Mouse (Mus musculus): ENCODE results near the gene Hlcs. TPM values are rescaled to one million over a fixed set of nuclear protein-coding genes. Genes with fewer than 3 reads are reported as not detected.

Gene Hlcs
- total RNA-seq, 2 experiments from 2014 or later, result 1.3 to 5.1 TPM

DNA sequence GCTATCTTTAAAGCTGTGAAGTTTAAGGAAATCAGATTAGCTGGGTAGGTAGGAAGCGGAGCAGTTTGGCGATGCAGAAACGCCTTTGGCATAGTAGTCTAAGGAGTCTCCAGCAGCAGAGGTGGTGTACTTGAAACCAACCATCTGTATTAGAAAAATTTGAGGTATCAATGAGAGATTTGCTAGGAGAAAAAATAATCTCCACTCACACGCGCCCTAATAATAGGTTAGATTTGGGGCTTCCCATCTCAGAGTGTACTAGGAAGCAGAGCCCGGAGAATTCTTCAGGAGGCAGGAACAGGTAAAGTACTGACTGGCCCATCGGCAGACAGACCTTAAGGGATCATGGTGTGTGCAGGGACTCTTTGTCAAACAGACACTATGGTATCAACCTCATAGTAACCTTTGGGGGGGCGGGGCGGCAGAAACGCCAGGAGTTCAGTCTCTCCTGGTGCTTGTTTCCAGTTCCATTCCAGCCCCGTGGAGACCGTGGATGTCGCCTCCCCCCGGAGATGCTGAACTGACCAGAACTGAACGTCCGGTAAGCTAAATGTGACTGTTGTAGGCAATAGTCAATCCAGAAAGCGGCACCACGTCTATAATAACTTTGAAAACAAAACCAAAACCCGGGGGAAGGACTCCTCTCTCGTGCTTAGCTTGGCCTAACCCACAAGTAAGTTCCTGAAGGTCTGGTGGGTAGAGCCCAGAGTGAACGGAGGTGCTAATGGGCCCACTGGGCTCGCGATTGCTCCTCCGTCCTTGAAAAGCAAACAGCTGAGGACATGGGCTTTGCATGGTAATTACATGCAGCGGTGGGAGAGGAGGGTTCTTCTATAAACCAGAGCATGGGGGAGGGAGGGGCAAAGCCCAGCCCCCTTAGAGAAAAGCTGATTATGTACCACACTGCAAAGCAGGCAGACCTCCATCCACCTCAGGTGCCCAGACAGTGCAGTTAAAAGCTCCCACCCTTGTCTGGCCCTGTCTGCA lies 15.8 kb upstream of the Hlcs start:
- ATAC-seq (replicated peaks; ENCODE audit: low FRiP score, poor library complexity, severe bottlenecking), result no peak

DNA sequence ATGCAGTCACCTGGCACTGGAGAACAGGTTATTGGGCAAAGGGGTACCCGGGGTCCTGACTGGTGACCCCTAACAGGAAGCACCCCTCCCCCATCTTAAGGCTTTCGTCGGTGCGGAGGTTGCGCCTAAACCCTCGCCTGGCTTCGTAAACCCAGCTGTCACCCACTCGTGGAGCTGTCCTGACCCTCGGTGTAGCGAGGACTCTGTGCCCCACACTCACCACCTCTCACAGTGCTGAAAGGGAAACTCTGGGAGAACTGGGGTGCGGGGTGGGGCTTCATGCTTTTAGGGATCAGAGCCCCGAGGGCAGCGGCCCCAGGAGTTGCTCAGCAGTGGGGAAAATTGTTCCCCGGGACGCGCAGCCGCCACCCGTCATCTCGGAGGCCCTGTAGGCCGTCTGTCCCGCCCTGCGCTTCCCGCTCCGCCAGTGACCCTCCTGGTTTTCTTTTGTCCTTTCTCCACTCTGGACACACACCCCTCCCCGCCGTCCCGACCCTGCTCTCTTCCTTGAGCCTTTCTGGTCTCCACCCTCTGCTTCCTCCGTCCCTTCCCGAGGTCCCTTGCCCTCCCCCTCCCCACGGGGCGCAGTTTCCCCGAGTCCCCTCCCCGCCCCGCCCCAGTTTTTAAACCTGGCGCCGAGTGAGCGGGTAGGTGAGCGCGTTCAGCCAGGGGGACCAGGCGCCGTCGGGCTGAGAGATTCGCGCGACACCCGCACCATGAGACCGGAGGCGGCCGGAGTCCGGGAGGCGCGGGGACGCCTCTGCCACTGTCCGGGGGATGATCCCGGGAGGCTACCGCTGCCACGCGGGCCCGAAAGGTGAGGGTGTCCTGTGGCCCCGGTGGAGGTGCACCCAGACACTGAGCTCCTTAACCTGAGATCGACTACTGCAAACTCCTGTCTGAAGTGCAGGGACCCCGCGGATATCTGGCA lies 14.7 kb upstream of the Hlcs start, which contains the start of gene Ripply3:
Gene Ripply3, plus strand, starts transcription at position 640 of the 931 bp plus-strand sequence.
- 0 out of 2 replicates have a peak, but pooled peaks have one; percentile 27 for ATAC-seq (replicated peaks; ENCODE audit: low FRiP score, poor library complexity, severe bottlenecking)

DNA sequence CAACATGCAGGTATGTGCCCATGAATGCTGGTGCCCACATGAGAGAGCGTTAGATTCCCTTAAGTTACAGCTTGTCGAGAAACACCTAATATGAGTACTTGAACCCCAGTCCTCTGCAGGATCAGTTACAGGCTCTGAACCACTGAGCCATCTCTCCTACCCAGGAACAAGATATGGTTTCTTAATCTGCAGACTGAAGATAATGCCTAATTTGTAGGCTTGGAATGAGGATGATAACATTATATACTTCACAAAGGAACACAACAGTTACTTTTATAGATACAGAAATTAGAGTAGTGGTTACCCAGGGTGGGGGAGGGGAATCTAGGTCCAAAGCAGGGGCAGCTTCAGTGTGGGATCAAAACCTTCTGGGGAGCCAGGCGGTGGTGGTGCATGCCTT lies 12.6 kb upstream of the Hlcs start:
- no peak for ATAC-seq (replicated peaks; ENCODE audit: low FRiP score, poor library complexity, severe bottlenecking)

DNA sequence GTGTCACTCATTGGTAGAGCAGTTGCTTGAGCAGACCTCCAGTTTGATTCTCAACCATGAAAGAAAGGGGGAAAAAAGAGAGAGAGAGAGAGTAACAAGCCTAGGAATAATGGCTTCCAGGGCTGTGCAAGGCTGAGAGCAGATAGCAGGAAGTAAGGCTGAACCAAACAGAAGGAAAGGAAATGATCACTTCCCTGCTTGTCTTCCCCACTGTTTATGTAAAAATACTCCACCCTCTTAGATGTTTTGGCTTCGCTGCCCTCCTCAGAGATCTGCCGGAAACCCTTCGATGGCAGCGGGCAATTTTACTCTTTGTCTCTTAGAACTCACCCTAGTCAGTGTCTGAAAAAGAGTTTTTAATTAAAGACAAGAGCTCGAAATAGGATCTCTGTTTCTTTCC lies 10.3 kb upstream of the Hlcs start:
- ATAC-seq (replicated peaks; ENCODE audit: low FRiP score, poor library complexity, severe bottlenecking), result no peak

DNA sequence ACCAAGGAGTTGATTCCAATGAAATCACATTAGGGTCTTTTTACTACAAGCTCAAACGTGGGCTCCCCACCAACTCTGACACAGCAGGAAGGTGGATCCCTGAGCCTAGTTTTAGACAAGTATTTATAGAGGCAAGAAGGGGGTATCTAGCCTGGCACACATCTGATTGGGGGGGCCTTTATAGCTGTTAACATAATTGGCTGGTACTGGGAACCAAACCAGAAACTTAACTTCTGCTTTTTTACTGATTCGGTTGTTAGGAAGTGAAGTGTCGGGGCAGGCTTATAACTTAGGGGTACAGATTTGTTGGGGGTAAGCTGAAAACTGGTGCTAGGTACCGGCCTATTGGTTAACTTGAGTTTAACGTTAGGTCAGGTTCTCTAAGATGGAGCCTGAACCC lies 6.9 kb upstream of the Hlcs start:
- ATAC-seq (replicated peaks; ENCODE audit: low FRiP score, poor library complexity, severe bottlenecking), result no peak

DNA sequence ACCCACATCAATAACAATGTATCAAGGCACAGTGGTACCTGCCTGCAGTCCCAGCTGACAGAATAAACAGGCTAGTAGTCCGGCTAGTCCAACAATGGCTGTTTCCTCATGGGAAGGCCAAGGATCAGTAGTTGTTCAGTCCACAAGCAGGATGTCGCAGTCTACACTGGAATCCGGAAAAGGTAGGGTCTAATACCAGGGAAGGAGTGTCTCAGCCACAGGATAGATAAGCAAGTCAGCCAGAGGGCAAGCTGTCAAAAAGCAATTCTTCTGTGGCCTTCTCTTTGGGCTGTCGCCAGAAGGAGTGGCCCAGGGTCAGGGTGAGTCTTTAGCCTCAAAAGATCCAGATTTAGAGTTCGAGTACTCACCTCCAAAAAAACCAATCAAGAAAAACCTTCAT lies 4.4 kb upstream of the Hlcs start:
- no peak for ATAC-seq (replicated peaks; ENCODE audit: low FRiP score, poor library complexity, severe bottlenecking)

DNA sequence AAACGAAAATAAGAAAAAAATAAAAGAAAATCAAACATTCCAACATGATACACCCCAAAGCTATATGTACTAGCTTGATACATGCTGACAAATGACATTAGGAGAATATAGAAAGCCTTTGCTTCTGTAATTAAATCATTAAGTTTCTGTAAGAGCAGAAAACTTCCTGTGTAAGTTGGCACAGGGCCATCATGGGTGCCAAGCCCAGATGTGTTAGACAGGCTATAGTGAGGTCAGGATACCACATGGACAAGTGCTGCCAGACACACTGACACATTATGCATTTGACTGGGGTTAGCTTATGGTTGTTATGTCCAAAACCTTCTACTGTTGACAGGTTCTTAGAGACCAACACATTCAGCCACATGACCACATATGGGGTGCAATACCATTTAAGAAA lies 1.8 kb upstream of the Hlcs start:
- ATAC-seq (replicated peaks; ENCODE audit: low FRiP score, poor library complexity, severe bottlenecking), result no peak

DNA sequence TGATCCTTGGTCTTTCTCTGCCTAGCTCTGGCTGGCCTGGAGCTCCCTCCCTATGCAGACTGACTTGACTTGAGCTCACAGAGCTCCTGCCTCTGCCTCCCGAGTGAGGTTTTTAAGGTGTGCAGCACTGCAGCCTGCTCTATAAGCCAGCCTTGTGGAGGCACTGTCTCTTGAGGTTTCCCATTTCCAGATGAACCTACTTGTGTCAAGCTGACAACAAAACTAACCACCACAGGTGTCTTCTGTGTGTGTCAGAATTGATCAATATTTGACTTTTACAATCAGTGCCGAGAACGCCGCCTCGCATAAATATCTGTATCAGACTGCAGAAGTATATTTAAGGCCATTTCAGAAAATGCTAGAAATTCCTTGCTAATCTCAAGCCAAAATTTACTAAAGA lies 1.3 kb upstream of the Hlcs start:
- ATAC-seq (replicated peaks; ENCODE audit: low FRiP score, poor library complexity, severe bottlenecking), result no peak

DNA sequence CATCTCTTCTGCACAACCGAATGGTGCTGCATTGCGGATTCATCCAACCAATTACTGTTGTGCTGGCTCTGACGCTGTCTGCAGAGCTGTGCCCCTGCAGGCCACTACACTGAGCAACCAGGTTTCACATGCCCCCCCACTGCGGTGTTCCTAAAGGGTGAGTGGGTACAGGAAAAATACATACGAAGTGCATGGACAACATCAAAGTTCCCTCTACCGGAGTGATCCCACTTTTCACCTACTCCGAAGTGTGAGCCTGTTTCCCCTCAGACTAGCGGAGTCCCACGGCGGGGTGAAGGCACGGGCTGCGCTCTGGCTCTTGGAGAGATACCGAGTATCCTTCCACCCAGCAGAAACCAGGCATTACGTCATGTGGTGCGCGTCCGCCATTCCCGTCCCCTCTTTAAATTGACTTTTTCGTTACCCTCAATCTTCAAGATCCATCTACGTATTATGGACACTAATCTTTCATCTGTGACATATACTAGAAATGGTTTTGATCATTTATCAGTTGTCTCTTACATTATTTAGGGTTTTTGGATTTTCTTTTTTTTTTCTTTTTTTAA lies 625 bp downstream of the Hlcs start:
- ATAC-seq (replicated peaks; ENCODE audit: low FRiP score, poor library complexity, severe bottlenecking), result peak; percentile 88

DNA sequence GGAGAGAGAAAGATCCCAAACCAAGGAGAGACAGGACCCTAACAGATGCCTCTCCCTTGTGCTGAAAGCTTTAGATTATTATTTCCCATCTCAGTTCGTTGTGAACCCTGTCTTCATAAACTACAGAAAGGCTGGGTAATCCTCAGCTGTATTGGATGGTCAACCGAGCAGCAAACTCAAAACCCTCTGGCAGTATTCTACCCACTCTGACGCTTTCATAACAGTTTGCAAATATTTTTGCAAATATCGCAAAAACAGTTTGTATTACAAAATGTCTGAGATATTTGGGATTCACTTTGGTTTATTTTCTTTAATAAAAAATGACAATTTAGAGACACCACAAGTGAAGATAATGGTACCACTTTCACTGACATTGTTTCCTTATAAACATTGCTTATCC lies 1.4 kb downstream of the Hlcs start:
- no peak for ATAC-seq (replicated peaks; ENCODE audit: low FRiP score, poor library complexity, severe bottlenecking)

DNA sequence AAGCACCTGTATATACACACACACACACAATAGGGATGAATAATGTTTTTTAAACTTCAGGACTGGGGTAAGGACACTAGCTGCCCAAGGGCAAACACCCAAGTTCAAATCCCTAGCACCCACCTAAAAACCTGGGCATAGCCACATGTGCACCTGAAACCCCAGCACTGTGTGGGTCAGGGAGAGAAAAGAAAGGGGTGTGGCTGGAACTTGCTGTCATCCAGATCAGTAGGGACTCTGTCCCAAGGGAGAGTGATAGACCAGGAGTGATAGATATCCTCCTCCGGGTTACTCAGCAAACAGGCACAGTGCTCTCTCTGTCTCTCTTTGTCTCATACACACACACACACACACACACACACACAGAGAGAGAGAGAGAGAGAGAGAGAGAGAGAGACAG lies 2.0 kb downstream of the Hlcs start:
- ATAC-seq (replicated peaks; ENCODE audit: low FRiP score, poor library complexity, severe bottlenecking), result no peak

DNA sequence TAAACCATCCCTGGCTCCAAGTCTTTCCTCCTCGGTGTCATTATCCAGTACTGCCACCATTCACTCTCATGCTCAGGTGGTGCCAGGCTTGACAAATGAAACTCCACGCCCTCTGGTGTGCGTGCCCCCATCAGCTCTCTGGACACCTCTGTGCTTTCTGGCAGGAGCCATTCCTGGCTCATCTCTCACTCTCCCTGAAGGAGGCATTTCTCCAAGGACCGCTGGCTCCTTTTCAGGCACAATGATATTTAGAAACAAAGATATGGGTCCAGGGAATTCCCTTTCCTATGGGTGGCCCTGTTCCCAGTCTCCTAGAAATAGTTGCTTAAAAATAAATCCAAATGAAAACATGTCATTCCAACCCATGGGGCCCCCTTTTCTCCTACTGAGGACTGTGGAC lies 4.3 kb downstream of the Hlcs start:
- no peak for ATAC-seq (replicated peaks; ENCODE audit: low FRiP score, poor library complexity, severe bottlenecking)

DNA sequence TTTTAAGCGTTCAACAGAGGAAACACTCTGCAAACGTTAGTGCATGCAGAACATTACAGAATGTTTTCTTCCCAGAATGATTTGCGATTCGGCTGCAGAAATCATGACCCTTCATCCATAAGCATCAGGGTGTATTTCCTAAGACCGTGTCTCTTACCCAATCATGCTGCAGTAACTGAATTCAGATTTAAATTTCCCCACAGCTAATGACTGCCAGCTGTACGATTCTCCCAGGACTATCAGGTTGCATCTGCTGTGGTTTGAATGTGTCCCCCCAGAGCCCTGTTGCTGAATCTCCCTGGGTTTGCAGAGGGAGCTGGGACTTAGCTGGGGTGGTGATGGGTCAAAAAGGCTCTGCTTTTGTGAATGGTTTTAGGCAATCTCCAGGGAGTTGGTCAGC lies 5.4 kb downstream of the Hlcs start:
- ATAC-seq (replicated peaks; ENCODE audit: low FRiP score, poor library complexity, severe bottlenecking), result no peak

DNA sequence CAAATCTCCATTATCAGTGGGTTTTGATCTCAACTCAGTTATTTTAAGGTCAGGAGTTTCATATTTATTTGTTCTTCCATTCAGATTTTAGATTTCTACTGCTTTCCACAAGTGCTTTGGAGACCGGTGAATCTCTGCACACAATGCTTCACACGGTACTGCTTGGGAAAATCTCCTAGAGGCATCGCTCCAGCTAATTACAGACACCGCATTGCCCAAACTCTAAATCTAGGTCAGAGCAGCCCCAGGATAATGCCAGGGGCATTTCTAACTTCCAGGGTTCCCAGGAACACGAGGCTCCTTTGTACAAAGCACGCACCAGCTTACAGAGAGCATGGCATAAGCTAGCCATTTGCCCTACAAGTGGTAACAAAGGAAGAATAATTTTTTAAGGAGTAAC lies 5.8 kb downstream of the Hlcs start:
- no peak for ATAC-seq (replicated peaks; ENCODE audit: low FRiP score, poor library complexity, severe bottlenecking)

DNA sequence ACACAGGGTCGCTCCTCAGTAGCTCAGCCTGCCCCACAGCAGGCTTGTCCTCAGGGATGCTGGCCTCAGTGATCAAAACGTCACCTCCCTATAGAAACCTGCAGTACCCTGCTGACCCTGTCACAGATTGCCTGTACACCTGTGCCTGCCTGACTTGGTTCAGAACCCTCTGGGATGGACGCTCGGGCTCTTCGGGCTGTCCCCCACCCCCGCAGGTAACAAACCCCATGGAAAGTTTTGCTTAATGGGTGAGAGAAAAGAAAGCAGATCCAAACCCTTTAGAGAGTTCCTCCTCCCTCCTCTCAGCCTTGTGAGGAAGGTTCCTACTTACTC lies 10.2 kb downstream of the Hlcs start:
- ATAC-seq (replicated peaks; ENCODE audit: low FRiP score, poor library complexity, severe bottlenecking), result 0 out of 2 replicates have a peak, but pooled peaks have one; percentile 14

DNA sequence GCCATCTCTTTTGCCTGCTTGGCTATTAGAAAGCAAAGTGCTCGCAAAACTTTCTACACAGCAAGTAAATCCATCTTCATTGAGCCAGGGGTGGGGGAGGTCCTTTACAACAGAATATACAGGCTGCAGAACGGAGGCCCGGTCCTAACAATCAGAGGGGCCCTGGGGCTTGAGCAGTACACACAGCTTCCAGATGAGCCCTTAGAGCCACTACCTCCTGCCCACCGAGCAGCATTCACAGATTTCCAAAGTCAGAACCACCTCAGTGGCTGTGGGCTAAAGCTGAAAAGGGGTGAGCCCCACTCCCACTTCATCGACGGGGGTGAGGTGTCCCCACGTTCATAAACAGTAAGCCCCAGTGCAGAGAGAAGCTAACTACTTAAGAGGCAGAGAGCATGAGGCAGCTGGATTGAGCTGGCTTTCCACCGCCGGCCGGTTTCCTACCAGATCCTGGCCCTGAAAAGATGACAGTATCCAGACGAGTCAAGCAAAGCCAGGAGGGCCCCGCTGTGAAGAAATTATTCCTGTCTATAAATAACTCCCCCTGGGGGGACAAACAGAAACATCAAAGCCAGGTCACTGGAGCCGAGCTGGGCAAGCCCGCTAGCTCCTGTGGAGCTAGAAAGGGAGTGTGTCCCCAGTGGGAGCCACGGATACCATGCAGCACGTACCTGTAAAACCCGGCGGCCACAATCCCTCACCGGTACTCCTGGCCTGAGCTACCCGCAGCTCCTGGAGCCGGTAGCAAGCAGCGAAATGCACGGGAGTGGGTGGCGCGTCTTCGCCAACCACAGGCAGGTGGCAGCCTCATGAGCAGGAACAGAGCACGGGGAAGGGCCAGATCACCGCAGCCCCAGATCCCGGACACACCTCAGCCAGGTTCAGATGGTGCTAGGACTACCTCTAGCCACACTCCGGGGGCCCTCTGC lies 10.8 kb downstream of the Hlcs start:
- ATAC-seq (replicated peaks; ENCODE audit: low FRiP score, poor library complexity, severe bottlenecking), result no peak

DNA sequence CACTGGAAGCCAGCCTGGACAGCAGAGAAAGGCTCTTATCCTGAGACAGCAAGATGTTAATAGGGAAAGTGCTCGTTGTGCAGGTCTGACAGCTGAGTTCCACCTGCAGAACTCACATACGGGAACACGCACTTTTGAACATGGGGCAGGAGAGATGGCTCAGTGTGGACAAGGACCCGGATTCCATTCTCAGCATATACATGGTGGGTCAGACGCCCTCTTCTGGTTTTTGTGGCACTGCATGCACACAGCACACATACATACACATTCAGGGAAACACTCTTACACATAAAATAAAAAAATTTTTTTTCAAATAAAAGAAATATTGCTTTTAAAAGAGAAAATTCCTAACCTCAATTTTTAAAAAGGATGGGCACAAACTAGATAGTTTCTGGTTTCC lies 11.7 kb downstream of the Hlcs start:
- no peak for ATAC-seq (replicated peaks; ENCODE audit: low FRiP score, poor library complexity, severe bottlenecking)

DNA sequence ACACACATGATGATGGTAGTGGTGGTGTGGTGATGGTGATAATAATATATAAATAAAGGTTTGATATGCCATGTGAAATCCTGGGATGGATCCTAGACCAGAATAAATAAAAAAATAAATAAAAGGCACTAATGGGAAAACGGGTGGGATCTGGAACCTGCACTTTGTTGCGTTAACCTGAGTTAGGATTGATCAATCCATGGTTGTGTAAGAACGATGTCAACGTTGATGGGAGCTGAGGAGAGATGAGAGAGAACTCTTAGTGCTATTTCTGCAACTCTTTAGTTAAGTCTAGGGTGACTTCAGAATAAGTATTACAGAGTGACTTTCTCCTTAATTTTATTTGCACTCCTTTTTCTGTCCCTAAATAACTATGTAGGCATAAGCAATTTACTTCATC lies 12.2 kb downstream of the Hlcs start:
- ATAC-seq (replicated peaks; ENCODE audit: low FRiP score, poor library complexity, severe bottlenecking), result no peak

DNA sequence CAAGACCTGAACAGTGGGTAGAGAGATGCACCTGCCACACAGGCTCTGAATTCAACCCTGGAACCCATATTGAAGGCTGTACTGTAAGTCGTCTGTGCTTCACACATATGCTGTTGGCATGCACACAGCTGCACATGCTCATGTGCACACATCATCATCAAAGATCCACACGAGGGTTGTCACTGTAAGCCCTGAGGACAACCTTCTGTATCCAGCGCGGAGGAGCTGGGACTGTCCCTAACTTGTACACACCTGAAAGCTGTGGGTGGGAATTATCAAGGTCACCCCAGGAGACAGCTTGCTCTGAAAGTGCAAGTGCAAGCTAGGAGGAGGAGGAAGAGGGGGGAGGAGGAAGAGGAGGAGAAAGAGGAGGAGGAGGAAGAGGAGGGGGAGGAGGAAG lies 14.2 kb downstream of the Hlcs start:
- ATAC-seq (replicated peaks; ENCODE audit: low FRiP score, poor library complexity, severe bottlenecking), result no peak

Measured in erythroid progenitor cell, adult 5-6 weeks (primary cell).